Mouse (Mus musculus): ENCODE results near the gene Mrpl21. TPM values are rescaled to one million over a fixed set of nuclear protein-coding genes. Genes with fewer than 3 reads are reported as not detected.

Gene Mrpl21
- 133 and 135 TPM in 2 replicates for polyA plus RNA-seq (2016; fragmentation: Nextera tagmentation; extraction: Ambion mirVana)

DNA sequence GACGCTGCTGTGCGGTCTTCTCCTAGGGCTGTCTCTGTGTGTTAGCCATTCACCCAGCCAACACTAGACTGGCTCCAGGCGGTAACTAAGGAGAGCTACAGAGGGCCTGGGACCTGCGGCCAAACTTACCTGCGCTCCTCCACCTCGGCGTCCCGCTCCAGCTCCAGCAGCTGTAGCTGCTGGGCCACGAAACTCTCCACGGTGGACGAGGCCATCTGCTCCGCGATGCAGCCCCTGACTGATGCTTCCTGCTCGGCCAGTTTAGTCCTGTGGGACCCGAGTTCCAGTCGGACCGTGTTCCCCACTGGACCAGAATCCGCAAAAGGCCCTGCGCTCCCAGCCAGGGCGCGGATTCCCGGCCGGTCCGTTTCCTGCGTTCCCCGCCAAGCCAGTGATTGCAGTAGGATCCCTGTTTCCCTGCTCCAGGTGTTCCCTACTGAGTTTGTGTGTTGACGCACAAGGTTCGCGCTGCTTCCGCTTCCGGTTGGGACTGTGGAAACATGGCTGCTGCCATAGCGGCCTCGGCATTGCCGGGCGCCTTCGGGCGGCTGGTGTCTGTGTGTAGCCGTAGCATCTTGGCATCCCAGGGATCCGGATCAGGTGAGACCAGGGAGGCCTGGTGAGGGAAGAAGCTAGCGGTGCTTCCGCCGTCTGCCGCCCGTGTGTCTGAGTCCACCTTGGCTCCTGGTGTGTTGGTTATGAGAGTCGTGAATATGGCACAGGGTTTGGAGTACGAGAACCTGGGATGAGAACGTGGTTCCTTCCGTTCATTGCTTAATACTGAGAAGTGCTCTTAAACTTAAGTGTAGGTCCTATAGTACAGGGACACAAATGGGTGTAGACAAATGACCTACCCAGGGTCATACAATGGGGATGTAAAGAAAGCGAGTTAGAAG lies at the start of gene Mrpl21, which contains the start of gene Ighmbp2:
Mrpl21 (plus strand) TSS at position 330 of the 896 bp plus-strand sequence.
Ighmbp2 (minus strand) TSS at position 446 of the 896 bp plus-strand sequence.
- H3K4me2 ChIP-seq (replicated peaks) = peak within 1 kb of the TSS; percentile 69
- no peaks in the 10 kb centered on the region for H3K27me3 ChIP-seq
- H3K36me3 ChIP-seq = peaks cover 46% of the 10 kb centered on the region
- H3K4me1 ChIP-seq = peaks cover 15% of the 10 kb centered on the region
- ATAC-seq (ENCODE audit: insufficient number of reproducible peaks, insufficient read depth, low FRiP score, low TSS enrichment) = peak; percentile 82
- H3K9me3 ChIP-seq = no peaks in the 10 kb centered on the region
- peak within 1 kb of the TSS; percentile 85 for H3K4me3 ChIP-seq
- peak within 1 kb of the TSS; percentile 72; the same call in 1 of the 2 replicates for H3K27ac ChIP-seq
- under 1% methylated on average over 49 of the region's 49 CpGs for WGBS
- H3K9ac ChIP-seq = peak within 1 kb of the TSS; percentile 87

- WGBS = 91% methylated on average over 8 of the region's 8 CpGs
- no peak overlapping the region for H3K4me3 ChIP-seq
- no peak overlapping the region for H3K4me2 ChIP-seq (replicated peaks)
- no peaks in the 10 kb centered on the region for H3K4me1 ChIP-seq
- no peaks in the 10 kb centered on the region for H3K9me3 ChIP-seq
- H3K9ac ChIP-seq = no peak overlapping the region
- H3K36me3 ChIP-seq = peaks cover 48% of the 10 kb centered on the region
- no peaks in the 10 kb centered on the region for H3K27me3 ChIP-seq
- no peak overlapping the region for H3K27ac ChIP-seq
- ATAC-seq (ENCODE audit: insufficient number of reproducible peaks, insufficient read depth, low FRiP score, low TSS enrichment) = no peak
Observed at GRCm38 (mm10) chr19:3260016-3260415, 22.7 kb upstream of the Mrpl21 start.

- no peaks in the 10 kb centered on the region for H3K9me3 ChIP-seq
- H3K4me1 ChIP-seq = no peaks in the 10 kb centered on the region
- no peak for ATAC-seq (ENCODE audit: insufficient number of reproducible peaks, insufficient read depth, low FRiP score, low TSS enrichment)
- H3K27ac ChIP-seq = no peak overlapping the region
- 92% methylated on average over 3 of the region's 3 CpGs for WGBS
- no peak overlapping the region for H3K4me3 ChIP-seq
- H3K27me3 ChIP-seq = no peaks in the 10 kb centered on the region
- H3K9ac ChIP-seq = no peak overlapping the region
- no peak overlapping the region for H3K4me2 ChIP-seq (replicated peaks)
- peaks cover 54% of the 10 kb centered on the region for H3K36me3 ChIP-seq
Observed at GRCm38 (mm10) chr19:3260591-3260990, 22.1 kb upstream of the Mrpl21 start.

DNA sequence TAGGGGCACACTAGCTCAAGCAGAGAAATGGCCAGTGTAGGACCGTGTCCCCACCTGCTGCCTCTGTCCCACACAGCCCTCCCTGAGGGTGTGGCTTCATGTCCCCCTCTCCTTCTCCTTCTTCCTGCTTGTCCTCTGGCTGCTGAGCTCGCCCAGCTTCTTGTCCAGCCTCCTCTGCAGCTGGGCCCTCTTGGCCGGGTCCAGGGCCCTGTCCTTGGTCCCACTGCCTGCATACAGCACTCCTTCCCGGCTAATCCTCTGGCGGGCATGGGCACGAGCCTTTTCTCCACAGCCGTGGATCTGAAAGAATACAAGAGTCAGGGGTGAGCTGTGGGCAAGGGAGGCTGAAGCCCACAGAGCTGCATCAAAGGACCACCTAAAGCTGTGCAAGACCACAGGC lies 21.4 kb upstream of the Mrpl21 start:
- no peak for ATAC-seq (ENCODE audit: insufficient number of reproducible peaks, insufficient read depth, low FRiP score, low TSS enrichment)
- no peaks in the 10 kb centered on the region for H3K4me1 ChIP-seq
- H3K27ac ChIP-seq = no peak overlapping the region
- WGBS = 95% methylated on average over 7 of the region's 7 CpGs
- H3K36me3 ChIP-seq = peaks cover 61% of the 10 kb centered on the region
- no peak overlapping the region for H3K4me2 ChIP-seq (replicated peaks)
- no peaks in the 10 kb centered on the region for H3K27me3 ChIP-seq
- no peak overlapping the region for H3K4me3 ChIP-seq
- no peak overlapping the region for H3K9ac ChIP-seq
- H3K9me3 ChIP-seq = no peaks in the 10 kb centered on the region

DNA sequence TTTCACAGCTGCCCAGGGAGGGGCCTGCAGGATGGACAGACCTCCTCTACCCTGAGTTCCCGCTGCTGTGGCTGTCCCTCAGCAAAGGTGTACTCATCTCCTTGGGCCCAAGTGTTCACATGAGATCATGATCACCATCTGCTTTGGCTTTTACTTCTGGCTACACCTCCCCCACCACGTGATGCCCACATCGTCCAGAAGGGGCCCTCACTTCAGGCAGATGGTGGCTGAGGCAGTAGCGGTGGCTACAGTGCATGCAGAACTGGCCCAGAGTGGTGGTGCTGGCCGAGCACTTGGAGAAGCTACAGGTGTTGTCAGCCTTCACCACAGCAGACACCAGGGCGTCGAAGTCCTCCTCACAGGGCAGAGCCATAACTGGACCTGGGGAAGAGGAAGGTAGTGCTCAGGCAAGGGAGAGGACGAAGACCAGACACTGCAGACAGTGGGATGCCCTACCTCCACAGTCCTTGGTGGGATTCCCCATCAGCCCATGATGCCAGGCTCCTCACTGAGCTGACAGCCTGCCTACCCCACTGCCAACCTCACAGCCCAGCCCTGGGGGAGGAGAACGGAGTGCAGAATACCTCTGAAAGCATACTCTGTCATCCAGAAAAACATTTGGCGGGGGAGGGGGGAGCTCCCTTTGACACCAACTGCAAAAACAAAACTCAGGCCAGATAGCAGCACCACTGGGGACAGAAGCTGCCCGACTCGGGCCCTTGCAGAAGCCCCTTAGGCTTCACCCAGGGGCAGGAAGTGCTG lies 20.8 kb upstream of the Mrpl21 start:
- ATAC-seq (ENCODE audit: insufficient number of reproducible peaks, insufficient read depth, low FRiP score, low TSS enrichment) = no peak; the same call in 1 of the 2 replicates
- peaks cover 67% of the 10 kb centered on the region for H3K36me3 ChIP-seq

GRCm38 (mm10) chr19:3264348-3264747 lies 18.4 kb upstream of the Mrpl21 start:
- H3K4me3 ChIP-seq = no peak overlapping the region
- H3K9ac ChIP-seq = no peak overlapping the region
- H3K27me3 ChIP-seq = no peaks in the 10 kb centered on the region
- H3K4me1 ChIP-seq = no peaks in the 10 kb centered on the region
- H3K4me2 ChIP-seq (replicated peaks) = no peak overlapping the region
- H3K27ac ChIP-seq = no peak overlapping the region
- no peak for ATAC-seq (ENCODE audit: insufficient number of reproducible peaks, insufficient read depth, low FRiP score, low TSS enrichment)
- no peaks in the 10 kb centered on the region for H3K9me3 ChIP-seq
- WGBS = 92% methylated on average over 6 of the region's 6 CpGs
- peaks cover 88% of the 10 kb centered on the region for H3K36me3 ChIP-seq

More for the DNA sequence above, 20.8 kb upstream of the Mrpl21 start:
- H3K27me3 ChIP-seq = no peaks in the 10 kb centered on the region
- H3K4me2 ChIP-seq (replicated peaks) = no peak overlapping the region
- no peaks in the 10 kb centered on the region for H3K9me3 ChIP-seq
- WGBS = 78% methylated on average over 12 of the region's 12 CpGs
- H3K4me1 ChIP-seq = no peaks in the 10 kb centered on the region
- no peak overlapping the region for H3K27ac ChIP-seq
- no peak overlapping the region for H3K4me3 ChIP-seq
- H3K9ac ChIP-seq = no peak overlapping the region

DNA sequence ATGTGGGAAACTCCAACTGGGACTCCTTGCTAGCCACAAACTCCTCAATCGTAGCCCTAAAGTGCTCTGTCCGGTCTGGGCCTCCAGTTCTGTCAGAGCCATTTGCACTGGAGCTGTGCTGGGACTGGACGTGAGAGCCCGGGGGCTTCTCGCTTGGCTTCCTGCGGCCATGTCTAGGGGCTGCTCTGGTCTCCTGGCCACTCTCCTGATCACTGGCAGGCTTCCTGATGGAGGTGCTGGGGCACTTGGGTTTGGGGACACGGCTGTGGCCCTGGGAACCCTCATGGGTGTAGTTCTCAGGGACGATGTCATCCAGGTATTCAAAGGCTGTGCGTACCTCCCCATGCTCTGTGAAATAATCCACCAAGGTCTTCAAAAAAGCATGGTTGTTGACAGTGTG lies 17.5 kb upstream of the Mrpl21 start:
- 94% methylated on average over 9 of the region's 9 CpGs for whole genome bisulfite sequencing
- ATAC-seq (ENCODE audit: insufficient number of reproducible peaks, insufficient read depth, low FRiP score, low TSS enrichment) = no peak
- no peaks in the 10 kb centered on the region for H3K27me3 ChIP-seq
- H3K9ac ChIP-seq = no peak overlapping the region
- no peak overlapping the region for H3K4me3 ChIP-seq
- H3K27ac ChIP-seq = no peak overlapping the region
- no peaks in the 10 kb centered on the region for H3K9me3 ChIP-seq
- no peak overlapping the region for H3K4me2 ChIP-seq (replicated peaks)
- no peaks in the 10 kb centered on the region for H3K4me1 ChIP-seq
- H3K36me3 ChIP-seq = peaks cover 90% of the 10 kb centered on the region

DNA sequence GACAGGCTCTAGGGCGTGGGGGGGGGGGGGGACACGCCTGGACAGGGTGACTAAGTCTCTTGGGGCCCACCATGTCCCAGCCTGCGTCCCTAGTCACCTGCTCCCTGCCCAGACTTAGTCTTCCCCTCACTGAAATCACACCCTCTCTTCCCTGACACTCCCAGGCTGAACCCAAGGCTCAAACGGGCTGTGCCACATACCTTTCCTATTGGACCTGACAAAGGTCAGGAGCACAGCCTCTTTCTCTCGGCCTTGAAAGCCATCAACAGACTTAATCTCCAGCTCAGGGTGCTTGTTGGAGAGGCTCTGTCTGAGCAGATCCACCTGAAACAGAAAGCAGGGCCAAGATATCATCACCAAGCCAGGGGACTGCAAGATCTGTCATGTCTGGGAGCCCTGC lies 16.6 kb upstream of the Mrpl21 start:
- Histone ChIP-seq H3K4me2 (replicated peaks) (no peak overlapping the region), H3K27me3 (no peaks in the 10 kb centered on the region), H3K4me1 (no peaks in the 10 kb centered on the region), H3K9ac (no peak overlapping the region), H3K36me3 (peaks cover 90% of the 10 kb centered on the region), H3K9me3 (no peaks in the 10 kb centered on the region), H3K4me3 (no peak overlapping the region), H3K27ac (no peak overlapping the region)
- 74% methylated on average over 5 of the region's 5 CpGs for WGBS
- no peak for ATAC-seq (ENCODE audit: insufficient number of reproducible peaks, insufficient read depth, low FRiP score, low TSS enrichment)

- peaks cover 90% of the 10 kb centered on the region for H3K36me3 ChIP-seq
- 97% methylated on average over 4 of the region's 4 CpGs for WGBS
Observed at GRCm38 (mm10) chr19:3266676-3267075, 16.0 kb upstream of the Mrpl21 start.

DNA sequence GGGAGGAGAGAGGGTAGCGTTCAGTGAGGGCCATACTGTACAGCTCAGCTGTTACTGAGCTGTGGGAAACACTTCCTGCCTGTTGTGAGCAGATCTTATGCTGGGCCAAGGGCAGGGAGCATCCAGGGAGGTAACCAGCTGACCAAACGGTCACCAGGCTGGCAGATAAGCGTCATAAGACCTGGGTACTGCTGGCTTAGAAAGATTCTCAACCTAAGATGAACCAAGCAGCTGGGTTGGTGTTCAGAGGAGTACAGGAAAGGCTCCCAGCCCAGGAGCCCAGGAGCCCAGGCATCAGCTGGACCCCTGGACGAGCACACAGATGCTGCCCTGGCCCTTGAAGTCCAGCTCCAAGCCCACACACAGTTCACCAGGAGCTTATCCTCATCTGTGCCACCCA lies 15.4 kb upstream of the Mrpl21 start:
- Histone ChIP-seq H3K36me3 (peaks cover 88% of the 10 kb centered on the region), H3K4me2 (replicated peaks) (no peak overlapping the region), H3K27me3 (no peaks in the 10 kb centered on the region), H3K27ac (no peak overlapping the region), H3K4me3 (no peak overlapping the region), H3K9ac (no peak overlapping the region), H3K9me3 (no peaks in the 10 kb centered on the region), H3K4me1 (no peaks in the 10 kb centered on the region)
- ATAC-seq (ENCODE audit: insufficient number of reproducible peaks, insufficient read depth, low FRiP score, low TSS enrichment) = no peak
- WGBS = 93% methylated on average over 4 of the region's 4 CpGs

More at GRCm38 (mm10) chr19:3266676-3267075, 16.0 kb upstream of the Mrpl21 start:
- Histone ChIP-seq H3K27me3 (no peaks in the 10 kb centered on the region), H3K4me1 (no peaks in the 10 kb centered on the region), H3K9ac (no peak overlapping the region), H3K4me3 (no peak overlapping the region), H3K27ac (no peak overlapping the region), H3K4me2 (replicated peaks) (no peak overlapping the region), H3K9me3 (no peaks in the 10 kb centered on the region)
- ATAC-seq (ENCODE audit: insufficient number of reproducible peaks, insufficient read depth, low FRiP score, low TSS enrichment) = no peak

DNA sequence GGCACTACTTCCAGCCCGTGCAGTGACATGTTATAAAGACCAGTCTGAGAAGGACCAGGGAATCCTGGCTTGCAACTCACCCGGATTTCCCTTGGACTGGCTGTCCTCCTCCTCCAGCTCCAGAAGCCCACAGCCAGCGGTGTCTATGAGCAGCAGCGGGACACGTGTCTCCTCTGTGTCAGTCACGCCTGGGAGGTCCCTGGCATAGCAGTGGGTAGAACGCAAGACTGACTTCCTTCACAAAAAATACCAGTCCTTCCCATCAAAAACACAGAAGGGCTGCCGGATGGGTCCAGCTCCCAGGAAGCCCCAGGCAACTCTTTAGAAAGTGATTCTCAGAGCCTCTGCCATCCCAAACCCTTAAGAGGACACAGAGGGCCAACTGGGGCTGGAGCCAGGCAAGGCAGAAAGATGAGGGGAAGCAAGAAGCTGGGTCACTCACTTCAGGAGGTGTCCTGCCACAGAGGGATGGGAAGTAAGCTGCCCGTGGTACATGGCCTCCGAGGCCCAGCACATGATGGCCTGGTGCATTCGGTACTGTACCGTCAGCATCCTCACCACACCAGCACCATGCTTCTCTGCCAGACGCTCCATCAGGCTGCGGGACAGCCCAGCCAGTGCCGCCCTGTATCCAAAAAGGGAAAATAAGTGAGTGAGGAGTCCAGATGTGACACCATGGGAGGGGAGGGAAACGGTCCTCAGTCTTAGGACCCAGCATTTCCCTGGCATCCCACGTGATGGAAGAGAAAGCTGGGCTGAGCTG lies 14.3 kb upstream of the Mrpl21 start:
- Histone ChIP-seq H3K4me3 (no peak overlapping the region), H3K9me3 (no peaks in the 10 kb centered on the region), H3K4me1 (no peaks in the 10 kb centered on the region), H3K27ac (no peak overlapping the region), H3K4me2 (replicated peaks) (no peak overlapping the region), H3K27me3 (no peaks in the 10 kb centered on the region), H3K36me3 (peaks cover 88% of the 10 kb centered on the region), H3K9ac (no peak overlapping the region)
- ATAC-seq (ENCODE audit: insufficient number of reproducible peaks, insufficient read depth, low FRiP score, low TSS enrichment) = no peak
- 94% methylated on average over 17 of the region's 17 CpGs for WGBS

Measured in embryonic facial prominence, embryonic 12.5 days (tissue).